Mouse (Mus musculus) duodenum, adult 2 months (tissue): ENCODE measurements around the gene Dnaja1. TPM values are rescaled to one million over a fixed set of nuclear protein-coding genes. Genes with fewer than 3 reads are reported as not detected.

Source experiments
- polyA plus RNA-seq: library from polyadenylated mRNA; depleted of rRNA; stranded (reverse); fragments of >200 nt; gene quantifications from 2 replicates; pipeline ENCODE4 v1.2.3, GENCODE M21; 2012; ENCODE audit warnings: low replicate concordance; rRNA removed

Dnaja1 gene
- polyA plus RNA-seq, result 0.62 and 0.82 TPM in 2 replicates

GRCm38 (mm10) chr4:40722011-40722666 is at the start of gene Dnaja1:
Gene Dnaja1 (plus strand): TSS chr4:40722150.

GRCm38 (mm10) chr4:40702797-40703709 is 18.9 kb upstream of the Dnaja1 start, which contains the start of gene Aptx:
Gene Aptx (minus strand): TSS chr4:40703194.

DNA sequence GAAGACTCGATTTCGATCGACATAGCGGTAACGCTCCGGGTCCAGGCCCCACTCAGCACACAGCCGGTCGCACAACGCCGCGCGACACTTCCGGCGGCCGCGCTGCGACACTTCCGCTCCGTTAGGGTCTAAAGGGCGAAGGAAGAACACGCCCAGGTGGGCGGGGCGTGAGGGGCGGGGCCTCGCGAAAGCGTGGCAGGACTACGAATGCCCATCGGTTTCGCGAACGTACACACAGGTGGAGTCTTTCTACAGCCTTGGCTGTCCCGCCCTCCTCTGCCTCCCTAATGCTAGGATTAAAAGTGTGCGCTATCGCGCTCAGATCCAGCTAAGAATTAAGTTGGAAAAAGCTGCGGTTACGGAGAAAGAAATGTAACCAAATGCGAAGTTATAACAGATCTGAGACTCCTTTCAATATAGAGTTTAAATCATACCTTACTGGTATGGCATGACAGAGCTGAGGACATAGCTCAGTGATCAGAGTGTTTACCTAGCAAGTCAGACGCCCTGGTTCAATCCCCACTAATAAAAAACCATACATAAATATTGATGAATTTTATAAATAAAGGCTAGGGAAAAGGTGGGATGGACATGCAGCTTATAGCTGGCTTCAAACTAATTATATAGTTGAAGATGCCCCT is 36.0 kb downstream of the Dnaja1 start, which contains the start of gene Smu1:
TSS of gene Smu1 (minus strand) at position 144 of the 641 bp plus-strand sequence.

Other genes with a start within 250 kb of the Dnaja1 start
- 0.05 and 0.17 TPM in 2 replicates for gene Tmem215, start 250.0 kb upstream of the Dnaja1 start, polyA plus RNA-seq
- gene Aptx, start 19.0 kb upstream of the Dnaja1 start, polyA plus RNA-seq, result 1.6 and 3.2 TPM in 2 replicates
- gene Smu1, start 35.8 kb downstream of the Dnaja1 start, polyA plus RNA-seq, result 4.4 and 5.2 TPM in 2 replicates
- gene B4galt1, start 131.9 kb downstream of the Dnaja1 start, polyA plus RNA-seq, result 45.7 and 77.4 TPM in 2 replicates
- 2,905 and 6,875 TPM in 2 replicates for gene Spink4, start 197.9 kb downstream of the Dnaja1 start, polyA plus RNA-seq
- 305 and 473 TPM in 2 replicates for gene Bag1, start 226.1 kb downstream of the Dnaja1 start, polyA plus RNA-seq
- gene Chmp5, start 226.3 kb downstream of the Dnaja1 start, polyA plus RNA-seq, result 3.4 and 3.9 TPM in 2 replicates
- 5.4 and 8.4 TPM in 2 replicates for gene Nfx1, start 248.8 kb downstream of the Dnaja1 start, polyA plus RNA-seq